Mouse (Mus musculus): Measurements from ENCODE around the gene Avp.

DNA sequence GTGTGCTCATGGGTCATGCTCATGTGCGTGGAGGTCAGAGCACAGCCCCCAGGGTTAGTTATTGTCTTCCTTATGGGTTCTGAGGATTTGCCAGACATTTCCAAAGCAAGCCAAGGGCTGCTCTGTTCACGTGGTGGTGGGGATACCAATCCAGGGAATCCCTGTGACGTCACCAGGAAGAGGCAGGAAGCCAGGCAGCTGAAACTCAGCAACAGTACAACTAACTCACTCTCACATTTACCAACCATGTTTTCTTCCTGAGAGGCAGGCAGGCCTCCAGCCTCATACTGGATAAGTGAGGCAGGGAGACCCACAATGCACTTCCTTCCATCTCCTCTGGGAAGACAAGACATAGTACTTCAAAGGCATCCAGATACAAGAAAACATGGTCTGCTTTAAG is 16.0 kb upstream of the Avp start:
- TF ChIP-seq CTCF (IDR thresholded peaks at IDR 0.05; ENCODE audit: borderline replicate concordance, insufficient read depth, low read depth, low read length): no peak
- no peak for TF ChIP-seq POLR2A (IDR thresholded peaks at IDR 0.05; ENCODE audit: borderline replicate concordance, insufficient read depth, low read length)
